32 mouse cellular contexts compared by ENCODE assay signal in genomic region chr6:98635816-98636215, GRCm38 (mm10).
DNase-seq lines count a peak whose midpoint lies in the region; ATAC-seq and TF ChIP-seq lines count a peak whose summit lies in the region.
"Had no signal": no experiment of that assay in that cellular context is flagged by ENCODE, and none has a peak within 500 bp of the region (broad histone marks: within the 10 kb centered on the region; RNA-seq: fewer than 3 reads in every experiment).

No protein-coding gene starts in this region.

- no peak overlapping the region for H3K4me2 ChIP-seq in lung, postnatal 0 days (replicated peaks; ENCODE audit: low read depth, low read length)
- H3K4me2 ChIP-seq: embryonic facial prominence, embryonic 12.5 days; heart, embryonic 13.5 days; hindbrain, embryonic 14.5 days; kidney, embryonic 15.5 days; liver, embryonic 12.5 days had no signal

- TF ChIP-seq EP300 in lung, postnatal 0 days (IDR thresholded peaks at IDR 0.05): no peak

- ATAC-seq in megakaryocyte progenitor cell, adult 5-6 weeks (replicated peaks; ENCODE audit: poor library complexity): no peak
- ATAC-seq in lung, postnatal 0 days: no peak
- ATAC-seq: activated CD4-positive, CD25-positive, alpha-beta regulatory T cell, adult 4 months; forebrain, embryonic 16.5 days; liver, embryonic 12.5 days; liver, postnatal 0 days had no signal

- no peaks in the 10 kb centered on the region for H3K27me3 ChIP-seq in lung, postnatal 0 days (replicated peaks; ENCODE audit: insufficient read depth, low read length)
- H3K27me3 ChIP-seq: embryonic facial prominence, embryonic 12.5 days; heart, embryonic 13.5 days; liver, embryonic 12.5 days had no signal

- no peak overlapping the region for H3K27ac ChIP-seq in lung, postnatal 0 days (ENCODE audit: low read length)
- H3K27ac ChIP-seq: embryonic facial prominence, embryonic 12.5 days; gastrocnemius, adult 2 months; heart, embryonic 13.5 days; hindbrain, embryonic 14.5 days; kidney, embryonic 15.5 days; layer of hippocampus, adult 2 months; liver, embryonic 12.5 days; macrophage; stomach, postnatal 0 days had no signal

- WGBS in lung, postnatal 0 days: 78% methylated on average over 6 of the region's 6 CpGs

- H3K4me3 ChIP-seq in lung, postnatal 0 days (ENCODE audit: low read depth, low read length): no peak overlapping the region
- H3K4me3 ChIP-seq: embryonic facial prominence, embryonic 12.5 days; gastrocnemius, adult 2 months; heart, embryonic 13.5 days; kidney, embryonic 15.5 days; layer of hippocampus, adult 2 months; liver, embryonic 12.5 days had no signal

- no peaks in the 10 kb centered on the region for H3K4me1 ChIP-seq in lung, postnatal 0 days (ENCODE audit: insufficient read depth, low read depth, low read length)
- H3K4me1 ChIP-seq: liver, embryonic 12.5 days had no signal

- no peak overlapping the region for H3K9ac ChIP-seq in lung, postnatal 0 days (replicated peaks; ENCODE audit: low read depth)
- H3K9ac ChIP-seq: embryonic facial prominence, embryonic 12.5 days; heart, embryonic 13.5 days; hindbrain, embryonic 14.5 days; kidney, embryonic 15.5 days; liver, embryonic 12.5 days; liver, postnatal 0 days had no signal

- peak; percentile 51 to 58 for DNase-seq in left cerebral cortex, adult 18-20 months (ENCODE audit: low spot score in 2 of 2)
- no peak for DNase-seq in left cerebral cortex, adult 11 months (ENCODE audit: low spot score)
- peak; percentile 42 to 45 for DNase-seq in frontal cortex, postnatal 36 days (ENCODE audit: low spot score in 2 of 2)
- DNase-seq in left cerebral cortex, postnatal 36 days (ENCODE audit: low spot score in 2 of 2): peak; percentile 42 to 53
- peak; percentile 8 for DNase-seq in right cerebral cortex, postnatal 4 days
- no peak for DNase-seq in lung, postnatal 0 days (ENCODE audit: low spot score)
- DNase-seq: adrenal gland, adult 2 months; B cell, adult 2 months; cerebellum, adult 11 months; cerebellum, adult 9-10 months; cerebellum, postnatal 36 days; embryo, embryonic 11 days; gastrocnemius, adult 2 months; gastrocnemius, postnatal 36 days; heart, postnatal 10 days; kidney, adult 11 months; kidney, postnatal 36 days; liver, postnatal 0 days; midbrain, embryonic 14.5 days; thymus, adult 18-20 months; thymus, postnatal 25 days had no signal

- H3K9me3 ChIP-seq in lung, postnatal 0 days (ENCODE audit: low read length): no peaks in the 10 kb centered on the region
- H3K9me3 ChIP-seq: embryonic facial prominence, embryonic 12.5 days; heart, embryonic 13.5 days; kidney, embryonic 15.5 days; liver, embryonic 12.5 days had no signal

- no peak for TF ChIP-seq CTCF in lung, postnatal 0 days (IDR thresholded peaks at IDR 0.05)

- intact Hi-C loops in left cerebral cortex, postnatal 36 days (cut with DNase I): loop anchor here (10.0 kb wide), 1 partner anchor 299 kb away; no protein-coding TSS in a partner anchor

- H3K36me3 ChIP-seq in lung, postnatal 0 days (ENCODE audit: insufficient read depth, low read length): no peaks in the 10 kb centered on the region
- H3K36me3 ChIP-seq: embryonic facial prominence, embryonic 12.5 days; heart, embryonic 13.5 days; kidney, embryonic 15.5 days; liver, embryonic 12.5 days had no signal

Comparison
In these comparisons a context has a peak if more than half of its experiments do, and no peak if none do; other contexts are left out.
1. DNase-seq: peak in left cerebral cortex, adult 18-20 months (2 of 2), frontal cortex, postnatal 36 days (2 of 2), left cerebral cortex, postnatal 36 days (2 of 2) and right cerebral cortex, postnatal 4 days (single experiment); none in left cerebral cortex, adult 11 months (single experiment) and lung, postnatal 0 days (single experiment).